Mouse (Mus musculus) heart, adult 2 months (tissue): ENCODE data around the gene Bahcc1.

Source experiments
- CTCF ChIP-seq: fragments of 200-600 bp; IDR thresholded peaks from 2 replicates; pipeline ENCODE4 v1.8.1; 2022; ENCODE audit warnings: antibody characterized with exemption, mild to moderate bottlenecking, moderate library complexity
- POLR2A ChIP-seq: fragments of 200-500 bp; IDR thresholded peaks from 2 replicates; pipeline ENCODE4 v1.6.1; 2011; ENCODE audit warnings: mild to moderate bottlenecking, low read depth, low read length, control low read depth; ENCODE audit not compliant: insufficient read depth

- TF ChIP-seq POLR2A (no peak), CTCF (no peak)
These were observed 21.0 kb downstream of the Bahcc1 start for GRCm38 (mm10) chr11:120253646-120254315.
